Mouse (Mus musculus): ENCODE results near the gene Gja5. TPM values are rescaled to one million over a fixed set of nuclear protein-coding genes. Genes with fewer than 3 reads are reported as not detected.

Gja5 gene
- polyA plus RNA-seq, 1 experiment from 2014 or later: 3.0 TPM

DNA sequence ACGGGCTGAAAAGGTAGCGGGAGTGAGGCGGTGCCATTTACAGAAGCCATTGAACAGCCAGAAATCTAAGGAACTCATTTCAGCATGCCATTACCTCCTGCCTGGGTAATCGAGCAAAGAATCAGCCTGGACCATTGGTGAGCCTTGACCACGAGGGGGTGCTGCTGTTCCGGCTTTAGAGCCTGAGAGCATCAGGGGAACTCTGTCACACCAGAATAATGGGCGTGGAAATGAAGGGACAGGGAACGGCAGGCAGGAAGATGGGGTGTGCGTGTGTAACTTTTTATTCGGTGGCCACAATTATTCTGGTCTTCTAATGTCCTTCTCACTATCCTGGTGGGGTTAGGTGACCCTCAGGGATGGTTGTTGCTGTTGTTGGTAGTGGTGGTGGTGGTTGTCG, 34.2 kb downstream of the Gja5 start:
- ATAC-seq: peak; percentile 89
- Histone ChIP-seq H3K36me3 (ENCODE audit: poor library complexity, severe bottlenecking) (no peaks in the 10 kb centered on the region), H3K27me3 (no peaks in the 10 kb centered on the region), H3K4me1 (peaks cover 7% of the 10 kb centered on the region), H3K9ac (no peak overlapping the region), H3K4me3 (peak overlapping the region; percentile 21; the same call in 1 of the 2 replicates), H3K27ac (no peak overlapping the region), H3K9me3 (replicated peaks) (0 out of 2 replicates have a peak, but pooled peaks cover 6% of the 10 kb centered on the region), H3K4me2 (peak overlapping the region; percentile 46)
- WGBS: 10% methylated on average over 11 of the region's 11 CpGs

DNA sequence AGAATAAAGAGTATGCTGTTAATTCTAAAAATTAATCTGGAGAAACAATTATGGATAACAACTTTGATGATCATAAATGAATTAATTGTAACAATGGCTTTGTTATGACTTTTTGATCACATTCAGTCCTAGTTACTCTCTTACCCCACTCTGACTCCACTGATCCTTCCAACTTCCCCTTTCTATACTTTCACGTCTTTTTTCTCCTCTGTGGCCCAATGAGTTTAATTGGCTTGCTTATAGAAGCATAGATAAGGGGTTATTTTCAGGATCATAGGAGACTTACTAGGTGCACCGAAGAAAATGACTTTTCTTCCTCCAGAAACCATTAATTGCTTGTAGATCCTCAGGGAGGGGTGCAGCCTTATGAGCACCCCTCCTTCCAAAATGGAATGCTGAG, 38.2 kb downstream of the Gja5 start:
- 0 out of 2 replicates have a peak, but pooled peaks cover 6% of the 10 kb centered on the region for H3K9me3 ChIP-seq (replicated peaks)
- H3K4me3 ChIP-seq: no peak overlapping the region
- no peaks in the 10 kb centered on the region for H3K36me3 ChIP-seq (ENCODE audit: poor library complexity, severe bottlenecking)
- peaks cover 4% of the 10 kb centered on the region for H3K4me1 ChIP-seq
- ATAC-seq: no peak
- H3K27me3 ChIP-seq: no peaks in the 10 kb centered on the region
- WGBS: 88% methylated on average over 2 of the region's 2 CpGs
- H3K4me2 ChIP-seq: no peak overlapping the region
- H3K9ac ChIP-seq: no peak overlapping the region
- H3K27ac ChIP-seq: no peak overlapping the region

DNA sequence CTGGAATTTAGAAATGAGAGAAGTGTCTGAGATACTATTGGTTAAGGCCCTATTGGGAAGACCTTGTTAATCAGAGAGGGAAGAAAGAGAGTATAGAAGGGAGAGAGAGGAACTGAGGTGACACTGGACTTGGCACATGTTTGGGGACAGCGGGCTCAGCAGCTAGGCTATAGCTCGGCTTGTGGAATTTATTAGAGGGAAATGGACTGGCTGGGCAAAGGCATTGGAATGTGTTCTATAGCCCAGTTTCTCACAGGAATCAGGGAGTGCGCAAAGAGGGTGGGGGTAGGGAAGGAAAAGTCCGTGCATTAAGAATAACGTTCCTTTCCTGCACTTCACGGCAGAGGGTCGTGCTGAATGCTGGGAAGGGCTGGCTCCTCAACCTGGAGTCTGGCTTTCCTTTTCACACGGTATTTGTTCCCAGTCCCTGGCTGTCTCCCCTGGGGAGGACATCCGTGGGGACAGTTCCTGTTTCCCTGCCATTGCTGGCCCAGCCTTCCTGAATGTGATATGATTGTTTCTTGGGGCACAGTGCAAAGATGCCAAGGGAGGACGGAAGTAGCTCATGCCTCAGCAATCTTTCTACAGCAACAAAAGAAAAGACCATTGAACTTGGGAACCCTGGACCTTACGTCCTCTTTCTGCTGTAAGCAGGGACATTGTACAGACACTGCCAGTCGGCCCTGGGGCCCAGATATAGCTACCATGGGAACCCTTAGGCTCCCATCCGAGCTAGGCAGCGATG, 49.2 kb downstream of the Gja5 start:
- no peaks in the 10 kb centered on the region for H3K36me3 ChIP-seq (ENCODE audit: poor library complexity, severe bottlenecking)
- H3K9me3 ChIP-seq (replicated peaks): no peaks in the 10 kb centered on the region
- H3K4me3 ChIP-seq: no peak overlapping the region
- no peak for ATAC-seq
- H3K27me3 ChIP-seq: no peaks in the 10 kb centered on the region
- H3K27ac ChIP-seq: no peak overlapping the region
- H3K9ac ChIP-seq: no peak overlapping the region
- no peaks in the 10 kb centered on the region for H3K4me1 ChIP-seq
- WGBS: 62% methylated on average over 14 of the region's 14 CpGs
- no peak overlapping the region for H3K4me2 ChIP-seq

DNA sequence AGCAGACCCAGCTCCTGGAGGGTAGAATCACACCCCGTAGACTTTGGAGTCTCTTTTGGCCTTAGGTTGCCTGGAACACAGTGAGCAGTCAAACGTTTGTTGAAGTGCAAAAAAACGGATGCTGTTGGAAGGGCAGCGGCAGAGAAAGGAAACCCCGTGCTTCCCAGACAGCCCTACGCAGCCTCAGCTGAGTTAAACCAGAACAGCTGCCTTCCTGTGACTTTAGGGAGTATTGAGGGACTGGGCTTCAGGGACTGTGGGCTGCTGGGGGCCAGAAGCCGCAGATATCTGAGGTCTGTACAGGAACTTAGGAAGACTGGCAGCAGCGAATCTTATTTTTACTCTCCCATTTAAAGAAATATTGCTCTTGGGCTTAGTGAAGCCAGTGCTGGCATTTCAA, 56.1 kb downstream of the Gja5 start:
- H3K36me3 ChIP-seq (ENCODE audit: poor library complexity, severe bottlenecking): no peaks in the 10 kb centered on the region
- H3K4me1 ChIP-seq: peaks cover 6% of the 10 kb centered on the region; the same call in 1 of the 2 replicates
- no peak for ATAC-seq
- H3K9ac ChIP-seq: no peak overlapping the region
- H3K4me2 ChIP-seq: no peak overlapping the region
- H3K9me3 ChIP-seq (replicated peaks): no peaks in the 10 kb centered on the region
- no peaks in the 10 kb centered on the region for H3K27me3 ChIP-seq
- WGBS: 65% methylated on average over 8 of the region's 8 CpGs
- no peak overlapping the region for H3K27ac ChIP-seq
- no peak overlapping the region for H3K4me3 ChIP-seq

DNA sequence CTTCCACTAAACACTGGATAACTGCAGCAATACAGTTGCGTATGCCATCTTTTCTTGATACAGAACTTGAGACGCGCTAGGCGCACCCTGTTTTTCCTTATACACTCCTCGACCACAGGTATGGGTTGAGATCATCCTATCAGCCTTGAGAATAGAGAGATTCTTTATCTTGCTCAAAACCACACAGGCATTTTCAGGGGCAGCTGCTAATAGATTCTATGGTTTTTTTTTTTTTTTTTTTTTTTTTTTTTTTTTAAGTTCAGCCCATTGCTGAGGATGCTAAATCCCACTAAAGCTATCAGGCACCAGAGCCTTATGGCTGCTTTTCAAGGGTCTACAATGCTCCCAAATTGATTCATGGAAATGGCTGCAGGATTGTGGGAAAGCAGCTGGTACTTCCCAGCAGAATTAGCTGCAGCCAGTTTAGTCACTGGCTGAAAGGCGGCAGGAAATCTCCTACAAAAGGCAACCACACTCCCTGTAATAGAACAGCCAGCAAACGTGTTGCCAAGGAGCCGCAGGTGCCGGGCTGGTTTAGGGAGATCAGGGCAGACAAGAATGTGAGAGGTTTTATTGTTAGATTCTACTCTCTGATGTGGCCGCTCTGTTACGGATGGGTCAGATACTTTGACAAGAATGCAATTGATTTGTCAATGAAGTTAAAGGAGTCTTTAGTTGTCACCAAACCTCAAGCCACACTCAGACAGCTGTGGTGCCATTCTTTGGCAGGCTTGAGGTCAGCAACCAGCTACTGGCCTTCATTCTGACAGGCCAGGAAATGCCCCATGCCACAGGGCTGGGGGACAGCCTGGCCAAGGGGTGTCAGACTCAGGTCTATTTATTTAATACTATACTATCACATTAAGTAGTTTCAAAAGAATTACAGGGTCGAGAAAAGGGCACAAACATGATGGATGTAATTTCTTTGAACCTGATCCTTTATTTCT, 58.9 kb downstream of the Gja5 start:
- no peak overlapping the region for H3K4me3 ChIP-seq
- 57% methylated on average over 12 of the region's 12 CpGs for WGBS
- ATAC-seq: peak; percentile 48; the same call in 1 of the 2 replicates
- H3K9ac ChIP-seq: no peak overlapping the region
- H3K9me3 ChIP-seq (replicated peaks): no peaks in the 10 kb centered on the region
- no peaks in the 10 kb centered on the region for H3K27me3 ChIP-seq
- no peaks in the 10 kb centered on the region for H3K36me3 ChIP-seq (ENCODE audit: poor library complexity, severe bottlenecking)
- H3K4me1 ChIP-seq: peaks cover 6% of the 10 kb centered on the region; the same call in 1 of the 2 replicates
- peak overlapping the region; percentile 36; the same call in 1 of the 2 replicates for H3K27ac ChIP-seq
- no peak overlapping the region for H3K4me2 ChIP-seq

DNA sequence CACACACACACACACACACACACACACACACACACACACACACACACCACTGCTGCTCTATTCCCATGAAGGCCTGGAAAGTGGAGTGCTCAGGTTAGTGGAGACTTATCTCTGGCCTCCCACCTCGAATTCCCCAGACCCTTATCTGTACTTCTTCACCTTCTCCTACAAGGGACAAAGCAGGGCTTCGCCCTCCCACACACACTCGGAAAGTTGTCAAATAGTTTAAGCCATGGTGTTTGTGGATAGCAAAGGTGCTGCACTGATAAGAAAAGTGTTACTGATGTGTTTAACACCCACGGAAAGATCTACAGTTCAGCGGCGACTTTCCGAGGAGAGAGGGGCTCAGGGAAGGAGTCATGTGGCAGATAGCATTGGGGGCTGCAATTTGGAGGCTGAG, 66.5 kb downstream of the Gja5 start:
- Histone ChIP-seq H3K9ac (no peak overlapping the region), H3K9me3 (replicated peaks) (no peaks in the 10 kb centered on the region), H3K4me1 (no peaks in the 10 kb centered on the region), H3K36me3 (ENCODE audit: poor library complexity, severe bottlenecking) (no peaks in the 10 kb centered on the region), H3K27me3 (no peaks in the 10 kb centered on the region), H3K27ac (no peak overlapping the region), H3K4me2 (no peak overlapping the region), H3K4me3 (no peak overlapping the region)
- ATAC-seq: no peak
- WGBS: 78% methylated on average over 7 of the region's 7 CpGs

DNA sequence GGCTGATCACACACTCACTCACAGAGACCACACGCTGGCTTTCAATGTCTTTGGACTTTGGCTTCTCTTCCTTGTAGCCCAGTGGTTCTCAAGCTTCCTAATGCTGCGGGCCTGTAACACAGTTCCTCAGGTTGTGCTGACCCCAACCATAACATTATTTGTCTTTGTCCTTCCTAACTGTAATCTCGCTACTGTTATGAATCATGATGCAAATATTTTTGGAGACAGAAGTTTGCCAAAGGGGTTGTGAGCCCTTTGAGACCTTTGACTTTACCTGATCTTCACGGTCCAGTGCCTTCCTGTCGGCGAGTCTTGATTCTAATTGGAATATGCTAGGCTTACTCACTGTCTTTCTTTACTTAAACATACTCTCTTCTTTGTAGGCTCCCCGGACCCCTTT, 70.0 kb downstream of the Gja5 start:
- no peak for ATAC-seq
- Histone ChIP-seq H3K36me3 (ENCODE audit: poor library complexity, severe bottlenecking) (no peaks in the 10 kb centered on the region), H3K4me1 (no peaks in the 10 kb centered on the region), H3K9ac (no peak overlapping the region), H3K9me3 (replicated peaks) (no peaks in the 10 kb centered on the region), H3K4me3 (no peak overlapping the region), H3K27ac (no peak overlapping the region), H3K27me3 (no peaks in the 10 kb centered on the region), H3K4me2 (no peak overlapping the region)
- WGBS: 88% methylated on average over 7 of the region's 7 CpGs

DNA sequence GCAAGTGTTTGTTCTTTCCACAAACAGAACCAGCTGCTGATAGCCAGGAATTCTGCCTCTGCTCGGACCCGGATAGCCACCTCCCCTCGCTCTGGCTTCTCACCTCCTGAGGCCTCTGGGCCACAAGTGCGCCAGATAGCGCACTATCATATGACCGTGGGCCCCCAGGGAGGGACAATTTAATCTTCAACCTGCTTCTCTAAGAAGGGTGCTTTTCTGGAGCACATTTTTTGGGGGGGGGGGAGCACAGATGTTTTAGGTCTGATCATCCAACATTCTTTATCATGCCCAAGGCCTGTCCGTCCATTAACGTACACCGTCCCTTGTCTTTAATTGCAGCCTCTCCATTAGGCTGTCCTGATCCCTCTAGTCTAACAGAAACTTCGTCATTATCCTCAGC, 71.1 kb downstream of the Gja5 start:
- no peak for ATAC-seq
- Histone ChIP-seq H3K4me1 (no peaks in the 10 kb centered on the region), H3K9me3 (replicated peaks) (no peaks in the 10 kb centered on the region), H3K4me3 (no peak overlapping the region), H3K4me2 (no peak overlapping the region), H3K9ac (no peak overlapping the region), H3K27ac (no peak overlapping the region), H3K27me3 (no peaks in the 10 kb centered on the region), H3K36me3 (ENCODE audit: poor library complexity, severe bottlenecking) (no peaks in the 10 kb centered on the region)
- WGBS: 91% methylated on average over 10 of the region's 10 CpGs

DNA sequence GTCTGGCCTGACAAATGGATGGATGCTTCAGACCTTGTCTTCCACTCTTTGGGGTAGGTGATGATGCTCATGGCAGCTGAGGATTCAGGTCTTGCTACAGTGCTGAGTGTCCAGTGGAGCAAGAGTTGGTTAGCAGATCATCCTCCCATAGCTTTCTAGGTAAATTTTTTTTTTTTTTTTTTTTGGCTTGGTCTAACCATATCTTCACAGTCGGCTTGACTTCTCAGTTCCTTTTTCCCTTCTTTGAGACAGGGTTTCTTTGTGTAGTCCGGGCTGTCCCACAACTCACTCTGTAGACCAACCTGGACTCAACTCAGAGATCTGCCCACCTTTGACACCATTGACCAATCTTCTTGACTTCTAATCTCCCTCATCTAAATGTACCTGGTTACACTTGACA, 73.0 kb downstream of the Gja5 start:
- no peaks in the 10 kb centered on the region for H3K9me3 ChIP-seq (replicated peaks)
- no peaks in the 10 kb centered on the region for H3K27me3 ChIP-seq
- H3K4me2 ChIP-seq: no peak overlapping the region
- H3K4me1 ChIP-seq: no peaks in the 10 kb centered on the region
- H3K9ac ChIP-seq: no peak overlapping the region
- no peak overlapping the region for H3K4me3 ChIP-seq
- no peak for ATAC-seq
- no peak overlapping the region for H3K27ac ChIP-seq
- no peaks in the 10 kb centered on the region for H3K36me3 ChIP-seq (ENCODE audit: poor library complexity, severe bottlenecking)
- 98% methylated on average over 2 of the region's 2 CpGs for WGBS

DNA sequence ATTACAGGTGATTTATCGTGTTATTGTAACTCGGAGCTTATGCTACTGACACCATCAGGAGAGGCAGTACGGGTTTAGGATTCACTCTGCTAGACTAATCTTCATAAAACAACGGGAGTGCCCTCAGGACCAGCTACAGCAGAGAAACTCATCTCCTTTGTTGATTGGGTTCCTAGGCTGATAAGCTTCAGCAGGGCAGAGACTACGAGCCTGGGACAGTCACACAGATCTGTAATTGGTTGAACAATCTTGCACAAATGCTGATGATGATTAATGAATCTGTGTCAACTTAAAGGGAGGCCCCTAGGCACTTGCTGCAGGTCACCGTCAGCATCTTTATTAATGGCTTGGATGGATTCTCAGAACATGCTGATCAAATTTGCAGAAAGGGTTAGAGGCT, 74.0 kb downstream of the Gja5 start:
- Histone ChIP-seq H3K27ac (no peak overlapping the region), H3K27me3 (no peaks in the 10 kb centered on the region), H3K9me3 (replicated peaks) (no peaks in the 10 kb centered on the region), H3K4me1 (no peaks in the 10 kb centered on the region), H3K9ac (no peak overlapping the region), H3K4me3 (no peak overlapping the region), H3K4me2 (no peak overlapping the region), H3K36me3 (ENCODE audit: poor library complexity, severe bottlenecking) (no peaks in the 10 kb centered on the region)
- no peak for ATAC-seq
- WGBS: 81% methylated on average over 6 of the region's 6 CpGs

DNA sequence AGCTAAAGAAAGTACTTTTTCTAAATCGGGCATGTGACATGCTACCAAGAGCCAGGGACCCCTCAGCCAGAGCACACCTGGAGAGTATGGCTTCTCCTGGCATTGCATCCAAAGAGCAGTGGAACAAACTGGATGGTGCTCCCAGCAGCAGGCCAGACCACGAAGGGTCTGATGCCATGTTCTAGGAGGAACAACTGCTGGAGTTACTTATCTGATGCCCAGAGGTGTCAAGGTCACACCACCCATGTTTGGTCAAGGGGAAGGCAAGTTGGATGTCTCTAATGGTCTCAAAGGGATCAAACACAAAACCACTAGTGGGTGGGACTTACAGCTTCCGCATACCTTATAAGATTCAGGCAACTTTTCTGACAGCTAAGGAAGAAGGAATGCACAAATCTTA, 74.5 kb downstream of the Gja5 start:
- WGBS: 97% methylated on average over 3 of the region's 3 CpGs
- no peak overlapping the region for H3K4me2 ChIP-seq
- no peaks in the 10 kb centered on the region for H3K36me3 ChIP-seq (ENCODE audit: poor library complexity, severe bottlenecking)
- no peak overlapping the region for H3K9ac ChIP-seq
- no peaks in the 10 kb centered on the region for H3K9me3 ChIP-seq (replicated peaks)
- no peaks in the 10 kb centered on the region for H3K4me1 ChIP-seq
- ATAC-seq: no peak
- no peak overlapping the region for H3K4me3 ChIP-seq
- H3K27ac ChIP-seq: no peak overlapping the region
- H3K27me3 ChIP-seq: no peaks in the 10 kb centered on the region

DNA sequence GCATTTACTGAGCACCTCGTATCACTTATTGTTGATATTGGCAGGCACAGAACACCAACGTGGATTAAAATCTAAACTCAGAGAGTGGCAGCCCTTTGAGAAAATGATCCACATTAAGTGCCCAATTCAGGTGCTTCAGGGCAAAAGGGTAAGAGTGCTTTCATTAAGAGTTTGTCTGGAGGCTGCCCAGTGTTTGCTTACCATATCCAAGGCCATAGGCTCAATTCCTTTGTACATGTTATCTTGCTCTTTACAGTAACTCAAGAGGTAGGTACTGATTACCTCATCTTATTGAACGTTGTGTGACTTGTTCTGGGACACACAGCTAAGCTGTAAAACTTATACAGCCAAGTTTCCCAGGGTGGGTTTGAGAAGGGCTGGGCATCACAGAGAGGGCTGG, 77.3 kb downstream of the Gja5 start:
- H3K9ac ChIP-seq: no peak overlapping the region
- no peak overlapping the region for H3K27ac ChIP-seq
- no peak overlapping the region for H3K4me2 ChIP-seq
- no peak for ATAC-seq
- H3K36me3 ChIP-seq (ENCODE audit: poor library complexity, severe bottlenecking): no peaks in the 10 kb centered on the region
- no peaks in the 10 kb centered on the region for H3K4me1 ChIP-seq
- no peak overlapping the region for H3K4me3 ChIP-seq
- H3K9me3 ChIP-seq (replicated peaks): no peaks in the 10 kb centered on the region
- 86% methylated on average over 3 of the region's 3 CpGs for WGBS
- H3K27me3 ChIP-seq: no peaks in the 10 kb centered on the region
